Mouse (Mus musculus) E14TG2a.4 (cell line): Measurements from ENCODE around the gene Herpud1.

Experiments used
- CTCF ChIP-seq: conservative IDR thresholded peaks from 2 replicates; pipeline ENCODE4 v1.5.1; 2014; ENCODE audit warnings: low read length
- POU5F1 ChIP-seq: IDR thresholded peaks from 2 replicates; pipeline ENCODE4 v1.6.1; 2014; ENCODE audit warnings: low read length, borderline replicate concordance

DNA sequence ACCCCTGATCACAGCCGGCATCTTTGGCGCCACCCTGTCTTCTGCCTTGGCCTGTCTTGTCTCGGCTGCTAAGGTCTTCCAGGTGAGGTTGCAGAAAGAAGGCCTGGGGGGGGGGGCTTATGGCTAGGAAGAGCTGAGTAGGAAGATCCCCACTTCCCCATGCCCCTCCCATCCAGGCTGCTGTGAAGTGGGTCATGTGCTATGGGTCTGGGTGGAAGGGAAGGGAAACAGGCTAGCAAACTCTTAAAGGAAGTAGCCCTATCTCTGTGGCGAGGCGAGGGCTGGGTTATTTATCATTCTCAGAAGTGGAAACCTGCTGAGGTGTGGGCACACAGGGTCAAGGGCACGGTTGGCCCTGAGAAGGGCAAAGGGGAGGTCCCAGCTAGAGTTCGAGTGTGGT, 45.4 kb upstream of the Herpud1 start:
- TF ChIP-seq CTCF, result no peak
- TF ChIP-seq POU5F1, result no peak
